Mouse (Mus musculus) hindbrain, embryonic 13.5 days (tissue): ENCODE data around the gene Olfm2. TPM values are rescaled to one million over a fixed set of nuclear protein-coding genes. Genes with fewer than 3 reads are reported as not detected.
A peak's percentile ranks its signal among the peaks of the same experiment; 100 is the strongest.

Experiments used
- ATAC-seq: fragments of 200-750 bp; cut with Nextera tagmentation; 2 replicates; pipeline ENCODE4 v1.8.0; 2017; ENCODE audit warnings: moderate TSS enrichment; ENCODE audit not compliant: low FRiP score
- H3K27ac ChIP-seq: fragments of 300-500 bp; sonication (generic); 2 replicates; pipeline ENCODE4 v1.5.1; 2015; ENCODE audit warnings: inconsistent platforms, mild to moderate bottlenecking, moderate library complexity
- H3K27me3 ChIP-seq: fragments of 300-500 bp; sonication (generic); 2 replicates; pipeline ENCODE4 v1.6.1; 2015; ENCODE audit warnings: mild to moderate bottlenecking, inconsistent platforms
- H3K36me3 ChIP-seq: fragments of 300-500 bp; sonication (generic); 2 replicates; pipeline ENCODE4 v1.6.1; 2015; ENCODE audit warnings: mild to moderate bottlenecking, inconsistent platforms
- H3K4me1 ChIP-seq: fragments of 300-500 bp; sonication (generic); replicated peaks from 2 replicates; pipeline ENCODE4 v1.6.1; 2015; ENCODE audit warnings: inconsistent platforms
- H3K4me2 ChIP-seq: fragments of 300-500 bp; sonication (generic); 2 replicates; pipeline ENCODE4 v1.6.1; 2015; ENCODE audit warnings: inconsistent platforms, mild to moderate bottlenecking, moderate library complexity
- H3K4me3 ChIP-seq: fragments of 300-500 bp; sonication (generic); 2 replicates; pipeline ENCODE4 v1.5.1; 2015; ENCODE audit warnings: mild to moderate bottlenecking, inconsistent platforms
- H3K9ac ChIP-seq: fragments of 300-500 bp; sonication (generic); 2 replicates; pipeline ENCODE4 v1.6.1; 2015; ENCODE audit warnings: mild to moderate bottlenecking, inconsistent platforms
- H3K9me3 ChIP-seq: fragments of 300-500 bp; sonication (generic); 2 replicates; pipeline ENCODE4 v1.6.1; 2016; ENCODE audit warnings: inconsistent platforms
- WGBS: fragments of 180-500 bp; shearing (Covaris S2); methylation state at CpG from one replicate; pipeline ENCODE4 v1.1.7; 2015; 5-methylcytosine and 5-hydroxymethylcytosine counted together
- polyA plus RNA-seq: library from polyadenylated mRNA; unstranded; fragments of >200 nt; fragmentation: Nextera tagmentation; extraction: Ambion mirVana; gene quantifications from 2 replicates; pipeline ENCODE4 v1.2.1, GENCODE M21; 2015

Olfm2 gene
- polyA plus RNA-seq, 1 experiment from 2014 or later: 133 TPM

DNA sequence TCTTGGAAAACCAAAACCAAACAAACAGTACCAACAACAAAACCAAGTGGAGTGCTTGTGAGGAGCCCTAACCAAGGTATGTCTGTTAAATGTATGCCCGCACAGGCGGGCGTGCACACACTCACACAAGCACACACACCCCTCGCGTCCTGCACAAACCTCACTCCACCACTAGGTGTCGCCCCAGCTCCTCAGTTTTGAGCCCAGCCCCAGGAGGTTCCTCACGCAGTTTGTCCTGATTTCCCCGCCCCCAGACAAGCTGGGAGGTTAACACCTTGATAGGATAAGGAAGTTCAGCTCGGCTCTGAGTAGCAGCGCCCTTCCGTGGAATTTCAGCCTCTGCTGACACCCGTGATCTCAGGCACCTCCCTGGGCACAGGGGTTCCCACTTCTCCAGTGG is 5.7 kb downstream of the Olfm2 start:
- H3K9me3 ChIP-seq: no peaks in the 10 kb centered on the region
- WGBS: 3% methylated on average over 12 of the region's 12 CpGs
- H3K4me3 ChIP-seq: no peak overlapping the region
- H3K4me1 ChIP-seq: peaks cover 24% of the 10 kb centered on the region
- ATAC-seq: no peak; the same call in 1 of the 2 replicates
- H3K27me3 ChIP-seq: peaks cover 34% of the 10 kb centered on the region
- H3K36me3 ChIP-seq: no peaks in the 10 kb centered on the region
- no peak overlapping the region for H3K4me2 ChIP-seq
- no peak overlapping the region for H3K9ac ChIP-seq
- H3K27ac ChIP-seq: no peak overlapping the region

DNA sequence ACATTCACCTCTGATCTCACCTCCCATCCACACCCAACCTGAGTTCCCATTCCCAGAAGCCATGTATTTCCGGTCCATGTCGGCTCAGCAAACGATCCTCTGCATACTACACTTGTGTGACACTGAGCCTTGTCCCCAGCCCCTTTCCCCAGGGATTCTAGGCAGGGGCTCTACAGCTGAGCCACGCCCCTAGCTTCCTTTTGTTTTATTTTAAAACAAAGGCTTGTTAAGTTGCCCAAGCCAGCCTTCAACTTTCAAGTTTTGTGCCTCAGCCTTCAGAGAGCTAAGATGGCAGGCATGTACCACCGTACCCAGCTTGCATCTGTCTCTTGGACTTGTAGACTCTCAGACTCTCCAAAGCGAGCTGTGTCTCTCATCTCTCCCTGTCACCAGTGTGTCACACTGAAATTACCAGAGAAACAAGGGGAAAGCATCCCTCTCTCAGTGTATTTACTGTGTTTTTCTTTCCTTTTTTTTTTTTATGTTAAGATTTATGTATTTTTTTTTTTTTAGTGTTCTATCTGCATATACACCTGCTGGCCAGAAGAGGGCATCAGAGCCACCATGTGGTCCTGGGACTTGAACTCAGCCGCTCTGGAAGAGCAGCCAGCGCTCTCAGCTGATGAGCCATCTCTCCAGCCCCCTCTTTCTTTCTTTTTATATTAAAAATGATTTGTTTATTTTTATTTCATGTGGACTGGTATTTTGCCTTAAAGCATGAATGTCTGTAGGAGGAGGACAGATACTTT is 7.7 kb downstream of the Olfm2 start:
- Histone ChIP-seq H3K4me2 (no peak overlapping the region), H3K27me3 (peaks cover 14% of the 10 kb centered on the region), H3K4me3 (no peak overlapping the region), H3K9me3 (no peaks in the 10 kb centered on the region), H3K27ac (no peak overlapping the region), H3K9ac (no peak overlapping the region), H3K4me1 (peaks cover 9% of the 10 kb centered on the region; the same call in 1 of the 2 replicates), H3K36me3 (no peaks in the 10 kb centered on the region)
- 50% methylated on average over 8 of the region's 8 CpGs for WGBS
- ATAC-seq: no peak

DNA sequence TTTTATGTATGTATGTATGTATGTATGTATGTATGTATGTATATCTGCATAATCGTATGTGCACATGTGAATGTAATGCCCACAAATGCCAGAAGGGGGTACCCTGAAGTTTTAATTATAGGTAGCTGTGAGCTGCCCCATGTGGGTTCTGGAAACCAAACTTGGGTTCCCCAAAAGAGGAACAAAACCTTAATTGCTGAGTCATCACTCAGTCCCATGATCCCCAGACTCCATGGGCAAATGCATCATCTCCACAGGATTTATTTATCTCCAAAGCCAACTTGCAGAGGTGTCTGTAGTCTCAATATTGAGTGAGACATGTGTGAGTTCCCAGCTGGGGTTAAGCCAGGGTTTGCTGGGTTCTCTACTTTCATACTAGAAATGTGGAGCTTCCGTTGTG is 8.9 kb downstream of the Olfm2 start:
- 98% methylated on average over 2 of the region's 2 CpGs for WGBS
- no peak overlapping the region for H3K4me2 ChIP-seq
- H3K9ac ChIP-seq: no peak overlapping the region
- H3K27ac ChIP-seq: no peak overlapping the region
- no peak overlapping the region for H3K4me3 ChIP-seq
- H3K27me3 ChIP-seq: 0 out of 2 replicates have a peak, but pooled peaks cover 8% of the 10 kb centered on the region
- no peak for ATAC-seq
- no peaks in the 10 kb centered on the region for H3K9me3 ChIP-seq
- no peaks in the 10 kb centered on the region for H3K36me3 ChIP-seq
- H3K4me1 ChIP-seq: peaks cover 6% of the 10 kb centered on the region; the same call in 1 of the 2 replicates

DNA sequence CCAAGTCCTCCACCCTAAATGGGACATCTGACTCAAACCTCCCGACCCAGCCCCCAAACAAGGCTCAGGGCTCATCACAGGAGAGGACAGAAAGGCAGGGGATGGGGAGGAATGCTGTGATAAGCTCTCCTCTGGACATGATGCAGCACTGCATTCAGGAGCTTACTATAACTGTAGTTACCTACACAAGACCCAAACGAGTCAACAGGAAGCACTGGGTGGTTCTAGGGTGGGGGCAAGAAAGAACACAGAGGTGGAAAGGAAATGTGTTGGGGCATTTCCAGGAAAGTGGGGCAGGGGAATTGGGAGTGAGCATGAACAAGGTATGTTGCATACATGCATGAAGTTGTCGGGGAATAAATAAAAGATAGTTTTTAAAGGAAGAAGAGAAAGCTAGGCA is 11.5 kb downstream of the Olfm2 start:
- no peak for ATAC-seq
- Histone ChIP-seq H3K36me3 (no peaks in the 10 kb centered on the region), H3K4me1 (no peaks in the 10 kb centered on the region), H3K9me3 (no peaks in the 10 kb centered on the region), H3K4me3 (no peak overlapping the region), H3K4me2 (no peak overlapping the region), H3K27me3 (peaks cover 9% of the 10 kb centered on the region), H3K27ac (no peak overlapping the region), H3K9ac (no peak overlapping the region)
- 78% methylated on average over 3 of the region's 3 CpGs for WGBS

DNA sequence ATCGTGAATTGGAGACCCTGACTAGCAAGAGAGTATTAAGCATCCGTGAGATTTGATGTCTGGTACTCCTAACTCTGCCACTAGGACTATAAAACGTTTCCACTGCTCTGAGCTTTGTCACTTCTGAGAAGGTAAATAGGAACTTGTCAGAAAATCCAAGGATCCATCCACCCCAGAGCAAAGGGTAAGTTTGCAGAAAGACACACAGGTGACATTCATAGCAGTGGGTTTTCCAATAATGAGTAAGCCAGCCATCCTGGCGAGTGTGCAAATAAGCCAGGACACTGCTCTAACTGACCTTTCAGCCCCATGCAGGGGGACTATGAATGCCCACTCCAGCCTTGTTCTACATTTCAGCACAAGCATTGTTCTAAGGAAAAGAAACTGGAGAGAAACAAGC is 14.4 kb downstream of the Olfm2 start:
- H3K4me3 ChIP-seq: no peak overlapping the region
- 70% methylated on average over 4 of the region's 4 CpGs for WGBS
- H3K27ac ChIP-seq: no peak overlapping the region
- H3K4me2 ChIP-seq: no peak overlapping the region
- no peaks in the 10 kb centered on the region for H3K36me3 ChIP-seq
- no peaks in the 10 kb centered on the region for H3K9me3 ChIP-seq
- no peak for ATAC-seq
- peaks cover 26% of the 10 kb centered on the region for H3K27me3 ChIP-seq
- H3K9ac ChIP-seq: no peak overlapping the region
- peaks cover 12% of the 10 kb centered on the region for H3K4me1 ChIP-seq

- ATAC-seq: no peak
- Histone ChIP-seq H3K36me3 (no peaks in the 10 kb centered on the region), H3K9me3 (no peaks in the 10 kb centered on the region), H3K4me2 (no peak overlapping the region), H3K27me3 (peaks cover 26% of the 10 kb centered on the region), H3K4me3 (no peak overlapping the region), H3K9ac (no peak overlapping the region), H3K27ac (no peak overlapping the region), H3K4me1 (peaks cover 35% of the 10 kb centered on the region)
- 55% methylated on average over 6 of the region's 6 CpGs for WGBS
These were observed 16.7 kb downstream of the Olfm2 start for GRCm38 (mm10) chr9:20729451-20729850.

DNA sequence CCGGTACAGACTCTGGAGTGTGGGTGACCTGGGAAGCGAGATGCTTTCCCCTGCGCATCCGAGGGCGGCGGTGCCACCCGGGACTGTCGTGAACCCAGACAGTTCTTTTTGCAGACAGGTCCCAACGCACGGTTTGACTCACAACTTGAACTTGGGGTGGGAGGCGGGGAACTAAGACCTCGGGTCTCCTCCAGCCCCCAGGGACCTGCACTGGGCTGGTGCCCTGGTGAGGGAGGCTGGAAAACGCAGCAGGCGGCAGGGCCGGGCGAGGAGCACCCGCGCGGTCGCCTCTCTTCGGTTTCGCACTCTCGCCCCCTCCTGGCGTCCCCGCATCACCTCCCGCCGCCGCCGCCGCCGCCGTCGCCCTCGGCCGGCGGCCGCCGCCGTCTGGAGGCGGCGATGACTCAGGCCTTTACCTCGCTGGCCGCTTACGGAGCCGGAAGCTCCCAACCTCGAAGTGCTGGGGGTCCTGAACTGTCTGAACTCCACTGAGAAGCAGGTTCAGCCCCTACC is 18.5 kb downstream of the Olfm2 start:
- peak; percentile 73 for ATAC-seq
- Histone ChIP-seq H3K27me3 (peaks cover 31% of the 10 kb centered on the region), H3K36me3 (no peaks in the 10 kb centered on the region), H3K4me1 (peaks cover 38% of the 10 kb centered on the region), H3K27ac (peak overlapping the region; percentile 68; the same call in 1 of the 2 replicates), H3K4me3 (peak overlapping the region; percentile 60), H3K9me3 (no peaks in the 10 kb centered on the region), H3K9ac (peak overlapping the region; percentile 86), H3K4me2 (peak overlapping the region; percentile 97)
- WGBS: 0% methylated on average over 44 of the region's 46 CpGs

- H3K36me3 ChIP-seq: no peaks in the 10 kb centered on the region
- 2% methylated on average over 52 of the region's 54 CpGs for WGBS
- H3K27ac ChIP-seq: peak overlapping the region; percentile 68; the same call in 1 of the 2 replicates
These were observed 19.1 kb downstream of the Olfm2 start for GRCm38 (mm10) chr9:20726859-20727600.

GRCm38 (mm10) chr9:20726134-20726858 is 19.9 kb downstream of the Olfm2 start:
- H3K4me3 ChIP-seq: peak overlapping the region; percentile 60
- H3K9ac ChIP-seq: peak overlapping the region; percentile 86
- H3K27me3 ChIP-seq: peaks cover 29% of the 10 kb centered on the region
- H3K4me1 ChIP-seq: peaks cover 48% of the 10 kb centered on the region
- H3K4me2 ChIP-seq: peak overlapping the region; percentile 97
- peak overlapping the region; percentile 68 for H3K27ac ChIP-seq
- no peaks in the 10 kb centered on the region for H3K9me3 ChIP-seq
- 1% methylated on average over 41 of the region's 42 CpGs for WGBS
- H3K36me3 ChIP-seq: no peaks in the 10 kb centered on the region
- ATAC-seq: peak; percentile 50

More at GRCm38 (mm10) chr9:20726859-20727600, 19.1 kb downstream of the Olfm2 start:
- Histone ChIP-seq H3K27me3 (peaks cover 31% of the 10 kb centered on the region), H3K4me3 (peak overlapping the region; percentile 60), H3K9me3 (no peaks in the 10 kb centered on the region), H3K4me1 (peaks cover 40% of the 10 kb centered on the region), H3K9ac (peak overlapping the region; percentile 86), H3K4me2 (peak overlapping the region; percentile 97)
- peak; percentile 58 for ATAC-seq

- ATAC-seq: 0 out of 2 replicates have a peak, but pooled peaks have one; percentile 27
- peak overlapping the region; percentile 46 for H3K27ac ChIP-seq
- H3K4me1 ChIP-seq: peaks cover 35% of the 10 kb centered on the region
These were observed 24.6 kb downstream of the Olfm2 start for GRCm38 (mm10) chr9:20721582-20721981.

DNA sequence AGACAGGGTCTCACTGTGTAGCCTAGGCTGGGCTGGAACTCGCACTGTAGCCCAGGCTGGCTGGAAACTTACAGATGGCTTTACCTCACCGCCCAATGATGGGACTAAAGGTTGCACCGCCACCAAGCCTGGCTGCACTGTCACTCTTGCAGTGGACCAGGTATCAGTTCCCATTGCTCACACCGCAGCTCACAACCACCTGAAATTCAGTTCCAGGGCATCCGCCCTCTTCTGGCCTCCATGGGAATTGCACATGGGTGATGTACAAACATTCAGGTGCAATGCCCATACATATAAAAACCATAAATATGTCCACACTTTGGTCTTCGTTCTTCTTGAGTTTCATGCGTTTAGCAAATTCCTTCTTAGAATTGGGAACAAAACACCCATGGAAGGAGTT is 30.8 kb downstream of the Olfm2 start:
- ATAC-seq: no peak
- Histone ChIP-seq H3K27me3 (no peaks in the 10 kb centered on the region), H3K36me3 (peaks cover 5% of the 10 kb centered on the region), H3K9ac (no peak overlapping the region), H3K27ac (no peak overlapping the region), H3K4me2 (no peak overlapping the region), H3K4me1 (peaks cover 22% of the 10 kb centered on the region), H3K4me3 (no peak overlapping the region), H3K9me3 (no peaks in the 10 kb centered on the region)
- WGBS: 74% methylated on average over 7 of the region's 7 CpGs

More at GRCm38 (mm10) chr9:20721582-20721981, 24.6 kb downstream of the Olfm2 start:
- no peak overlapping the region for H3K4me3 ChIP-seq
- no peak overlapping the region for H3K9ac ChIP-seq
- no peaks in the 10 kb centered on the region; the same call in none of the 2 replicates for H3K36me3 ChIP-seq
- peaks cover 5% of the 10 kb centered on the region; the same call in 1 of the 2 replicates for H3K27me3 ChIP-seq
- WGBS: 41% methylated on average over 2 of the region's 2 CpGs
- H3K9me3 ChIP-seq: no peaks in the 10 kb centered on the region
- no peak overlapping the region for H3K4me2 ChIP-seq
